1 mouse cellular context compared by ENCODE assay signal in the genomic region with DNA sequence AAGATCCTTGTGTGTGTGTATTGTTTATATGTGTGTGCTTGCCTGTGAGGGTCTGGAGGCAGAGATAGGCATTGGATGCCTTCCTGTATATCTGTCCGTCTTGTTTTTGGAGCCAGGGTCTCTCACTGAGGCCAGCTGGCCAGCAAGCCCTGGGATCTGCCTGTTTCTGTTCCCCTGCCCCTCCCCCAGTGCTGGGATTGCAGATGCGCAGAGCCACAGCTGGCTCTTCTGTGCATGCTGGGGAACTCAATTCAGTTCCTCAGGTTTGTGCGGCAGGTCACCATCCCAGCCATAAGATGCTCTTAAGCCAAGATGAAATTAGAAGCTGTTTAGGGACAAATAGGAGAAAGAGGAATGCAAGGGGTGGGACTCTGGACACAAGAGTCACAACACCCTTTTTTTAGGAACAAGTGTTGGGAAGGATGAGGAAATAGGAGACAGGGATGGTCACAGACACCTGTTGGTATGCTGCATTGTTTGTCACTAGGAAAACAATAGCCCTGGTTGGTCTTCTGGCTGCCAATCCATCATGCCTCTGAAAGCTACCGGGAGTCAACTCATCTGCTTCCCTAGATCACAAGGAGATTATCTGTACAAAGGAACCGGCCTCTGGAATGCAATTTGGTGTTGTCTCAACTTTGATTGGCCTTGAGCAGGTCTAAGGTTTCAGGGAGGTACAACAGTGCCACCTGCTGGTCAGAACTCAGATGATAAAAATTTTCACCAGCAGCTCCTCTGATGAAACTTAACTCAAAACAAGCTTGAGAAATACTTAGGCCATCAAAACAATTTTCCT.
TF ChIP-seq lines count a peak whose summit lies in the region.

No protein-coding gene starts in this region.

TF ChIP-seq in MEL, 35 proteins besides CTCF, POLR2A, EP300 and RAD21 (continued from another document):
- TF ChIP-seq TCF12 (IDR thresholded peaks at IDR 0.05; ENCODE audit: low read depth, low read length) = no peak
- no peak for TF ChIP-seq ELF1 (IDR thresholded peaks at IDR 0.05; ENCODE audit: low read depth, low read length)
- no peak for TF ChIP-seq CHD1 (IDR thresholded peaks at IDR 0.05; ENCODE audit: low read depth, low read length)
- TF ChIP-seq MYC (IDR thresholded peaks at IDR 0.05; ENCODE audit: low read depth, low read length) = 0 out of 2 replicates have a peak, but pooled peaks have one; percentile 61
- TF ChIP-seq MAX (IDR thresholded peaks at IDR 0.05; ENCODE audit: low read length) = no peak
- no peak for TF ChIP-seq E2F4 (IDR thresholded peaks at IDR 0.05; ENCODE audit: borderline replicate concordance, low read depth, low read length)
- TF ChIP-seq ETS1 (IDR thresholded peaks at IDR 0.05; ENCODE audit: low read depth, low read length) = peak; percentile 45; the same call in 1 of the 2 replicates
- peak; percentile 59; the same call in 1 of the 2 replicates for TF ChIP-seq ZNF384 (IDR thresholded peaks at IDR 0.05; ENCODE audit: low read depth, low read length)
- TF ChIP-seq JUND (IDR thresholded peaks at IDR 0.05; ENCODE audit: low read depth, low read length) = no peak
- peak; percentile 41; the same call in 1 of the 2 replicates for TF ChIP-seq BHLHE40 (IDR thresholded peaks at IDR 0.05; ENCODE audit: borderline replicate concordance, low read depth, low read length)
- no peak for TF ChIP-seq MAZ (IDR thresholded peaks at IDR 0.05; ENCODE audit: low read depth, low read length)
- TF ChIP-seq MYB (IDR thresholded peaks at IDR 0.05; ENCODE audit: low read depth, low read length) = no peak
- no peak for TF ChIP-seq ZMIZ1 (IDR thresholded peaks at IDR 0.05; ENCODE audit: low read depth, low read length)
- no peak for TF ChIP-seq CHD2 (IDR thresholded peaks at IDR 0.05; ENCODE audit: low read length)
- TF ChIP-seq POLR2AphosphoS2 (IDR thresholded peaks at IDR 0.05; ENCODE audit: low read length) = no peak
- TF ChIP-seq SIN3A (IDR thresholded peaks at IDR 0.05; ENCODE audit: low read length) = peak; percentile 89
- TF ChIP-seq TBP (IDR thresholded peaks at IDR 0.05; ENCODE audit: low read depth, low read length) = no peak; the same call in 1 of the 2 replicates
- TF ChIP-seq RCOR1 (IDR thresholded peaks at IDR 0.05; ENCODE audit: low read depth, low read length) = no peak
- no peak for TF ChIP-seq USF2 (IDR thresholded peaks at IDR 0.05; ENCODE audit: borderline replicate concordance in 1 of 2, insufficient read depth in 1 of 2, low read depth in 1 of 2, low read length in 2 of 2)
- TF ChIP-seq ZKSCAN1 (IDR thresholded peaks at IDR 0.05; ENCODE audit: low read depth, low read length) = no peak
- no peak for TF ChIP-seq KAT2A (conservative IDR thresholded peaks at IDR 0.05; ENCODE audit: low read depth, low read length)
